Mouse (Mus musculus) embryonic fibroblast, embryonic 13.5 days (primary cell): ENCODE measurements at regions not wholly inside any gene's neighbourhood (a gene's known extent, or its start where the extent isn't known, plus 50 kb on each side); places are given as distances from the start of the nearest gene placed in this dataset.

Source experiments
- H3K27ac ChIP-seq: 2 replicates; pipeline ENCODE4 v1.5.1; 2012; ENCODE audit warnings: low read length, control low read depth, inconsistent platforms; ENCODE audit not compliant: insufficient read depth
- H3K4me1 ChIP-seq: 2 replicates; pipeline ENCODE4 v1.6.1; 2011; ENCODE audit warnings: low read length; ENCODE audit not compliant: control insufficient read depth, insufficient read depth
- H3K4me3 ChIP-seq: 2 replicates; pipeline ENCODE4 v1.5.1; 2011; ENCODE audit warnings: mild to moderate bottlenecking, control low read depth, low read length; ENCODE audit not compliant: insufficient read depth
- CTCF ChIP-seq: IDR thresholded peaks from 2 replicates; pipeline ENCODE4 v1.5.1; 2011; ENCODE audit warnings: mild to moderate bottlenecking, control low read depth, low read length, moderate library complexity, borderline replicate concordance; ENCODE audit not compliant: insufficient read depth
- POLR2A ChIP-seq: IDR thresholded peaks from 2 replicates; pipeline ENCODE4 v1.6.1; 2011; ENCODE audit warnings: low read depth, mild to moderate bottlenecking, control low read depth, low read length, moderate library complexity

DNA sequence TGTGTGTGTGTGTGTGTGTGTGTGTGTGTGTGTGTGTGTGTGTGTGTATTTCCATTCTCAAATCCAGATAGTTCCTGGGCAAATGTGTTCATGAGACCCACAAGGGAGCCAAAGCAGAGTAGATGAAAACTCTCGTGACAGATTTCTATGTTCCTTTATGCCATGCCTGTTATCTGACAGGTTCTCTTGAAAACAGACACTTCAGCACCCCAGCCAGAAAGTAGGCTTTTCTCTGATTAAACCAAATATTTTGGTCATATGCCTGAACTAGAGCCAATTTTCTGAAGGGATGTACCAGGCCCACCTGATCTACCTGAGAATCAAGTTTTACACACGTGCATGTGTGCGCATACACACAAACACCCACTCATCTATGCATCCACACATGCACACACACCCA, 95.5 kb downstream of the Psat1 start:
- H3K27ac ChIP-seq, result no peak overlapping the region
- no peak for TF ChIP-seq CTCF
- TF ChIP-seq POLR2A, result no peak
- no peak overlapping the region for H3K4me3 ChIP-seq
- no peaks in the 10 kb centered on the region for H3K4me1 ChIP-seq

DNA sequence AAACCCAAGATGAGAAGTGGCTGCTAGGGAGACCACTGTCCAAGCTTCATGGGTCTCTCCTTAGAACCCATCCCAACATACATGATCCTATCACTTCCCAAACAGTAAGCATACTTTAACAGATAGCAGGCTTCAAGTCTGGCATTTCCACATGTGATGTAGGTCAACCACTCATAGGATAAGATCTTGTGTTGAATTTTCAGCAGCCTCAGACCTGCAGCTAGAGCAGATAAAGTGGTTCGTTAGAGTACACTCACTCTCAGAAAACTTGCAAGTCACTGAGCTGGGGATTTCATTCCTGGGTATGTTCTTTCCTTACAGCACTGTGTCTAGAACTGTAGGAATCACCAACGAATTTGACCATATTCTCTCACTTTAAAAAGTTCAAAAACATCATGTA, 96.4 kb downstream of the Psat1 start:
- TF ChIP-seq CTCF (no peak), POLR2A (no peak)

DNA sequence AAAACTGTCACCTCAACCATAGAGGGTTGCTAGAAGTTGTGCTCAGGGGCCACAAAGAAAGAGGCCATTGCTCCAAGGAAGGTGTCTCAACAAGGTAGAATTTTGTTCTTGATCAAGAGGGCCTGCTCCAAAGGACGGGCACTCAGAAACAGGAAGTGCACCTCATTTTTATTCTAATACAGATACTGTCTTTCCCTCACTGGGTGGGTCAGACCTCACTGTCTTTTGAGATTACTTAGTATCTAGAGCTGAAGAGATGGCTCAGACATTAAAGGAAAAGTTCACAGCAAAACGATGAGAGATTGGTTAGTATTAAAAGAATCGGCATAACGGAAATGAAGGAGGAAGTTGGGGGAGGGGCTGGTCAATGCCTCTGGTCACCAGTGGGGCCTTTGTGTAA, 97.9 kb downstream of the Psat1 start:
- TF ChIP-seq POLR2A (no peak), CTCF (no peak)
- H3K4me1 ChIP-seq, result no peaks in the 10 kb centered on the region
- no peak overlapping the region for H3K27ac ChIP-seq
- H3K4me3 ChIP-seq, result no peak overlapping the region

More for the DNA sequence above, 96.4 kb downstream of the Psat1 start:
- Histone ChIP-seq H3K4me3 (no peak overlapping the region), H3K4me1 (no peaks in the 10 kb centered on the region), H3K27ac (no peak overlapping the region)

DNA sequence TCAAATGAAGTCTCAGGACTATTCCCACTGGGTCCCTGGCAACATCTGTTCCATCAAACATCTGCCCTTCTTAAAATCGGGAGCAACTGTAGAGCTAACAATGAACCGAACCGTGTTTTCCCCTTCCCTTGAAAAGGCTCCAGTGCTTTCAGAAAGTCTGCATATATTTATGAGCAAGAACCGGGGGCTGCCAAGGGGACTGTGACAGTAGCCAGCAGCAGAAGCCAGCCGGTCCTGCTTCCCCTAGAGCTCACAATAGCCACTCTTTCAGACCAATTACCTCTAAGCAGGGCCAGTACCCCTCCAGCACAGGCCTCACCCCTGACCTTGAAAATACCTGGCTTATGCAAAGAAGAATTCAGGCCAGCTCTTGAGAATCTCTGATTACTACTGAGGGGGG, 108.8 kb downstream of the Psat1 start:
- peaks cover 3% of the 10 kb centered on the region; the same call in 1 of the 2 replicates for H3K4me1 ChIP-seq
- no peak overlapping the region for H3K27ac ChIP-seq
- no peak overlapping the region for H3K4me3 ChIP-seq
- TF ChIP-seq CTCF (no peak), POLR2A (no peak)

DNA sequence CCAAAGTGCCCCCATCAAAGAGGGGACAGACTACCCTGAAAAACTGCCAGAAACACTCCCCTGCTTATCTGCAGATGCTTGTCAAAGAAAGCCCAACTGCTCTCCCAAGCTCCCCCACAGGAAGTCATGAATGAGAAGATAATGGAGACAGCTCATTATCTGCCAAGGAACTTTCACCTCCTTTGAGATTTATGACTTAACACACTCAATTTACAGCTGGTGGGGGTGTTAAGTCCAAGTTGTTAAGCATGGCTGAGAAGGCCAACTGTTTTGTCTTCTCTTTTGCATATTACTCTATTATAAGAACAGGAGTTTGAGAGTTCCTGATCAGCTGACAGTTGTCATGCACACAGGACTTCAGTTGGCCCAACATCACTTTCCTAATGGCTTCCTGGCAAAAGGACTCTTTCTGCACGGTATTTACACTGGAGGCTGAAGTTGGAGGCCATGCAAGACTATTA, 109.4 kb downstream of the Psat1 start:
- TF ChIP-seq POLR2A (no peak), CTCF (no peak)
- H3K27ac ChIP-seq, result no peak overlapping the region
- H3K4me3 ChIP-seq, result no peak overlapping the region
- H3K4me1 ChIP-seq, result peaks cover 3% of the 10 kb centered on the region; the same call in 1 of the 2 replicates

DNA sequence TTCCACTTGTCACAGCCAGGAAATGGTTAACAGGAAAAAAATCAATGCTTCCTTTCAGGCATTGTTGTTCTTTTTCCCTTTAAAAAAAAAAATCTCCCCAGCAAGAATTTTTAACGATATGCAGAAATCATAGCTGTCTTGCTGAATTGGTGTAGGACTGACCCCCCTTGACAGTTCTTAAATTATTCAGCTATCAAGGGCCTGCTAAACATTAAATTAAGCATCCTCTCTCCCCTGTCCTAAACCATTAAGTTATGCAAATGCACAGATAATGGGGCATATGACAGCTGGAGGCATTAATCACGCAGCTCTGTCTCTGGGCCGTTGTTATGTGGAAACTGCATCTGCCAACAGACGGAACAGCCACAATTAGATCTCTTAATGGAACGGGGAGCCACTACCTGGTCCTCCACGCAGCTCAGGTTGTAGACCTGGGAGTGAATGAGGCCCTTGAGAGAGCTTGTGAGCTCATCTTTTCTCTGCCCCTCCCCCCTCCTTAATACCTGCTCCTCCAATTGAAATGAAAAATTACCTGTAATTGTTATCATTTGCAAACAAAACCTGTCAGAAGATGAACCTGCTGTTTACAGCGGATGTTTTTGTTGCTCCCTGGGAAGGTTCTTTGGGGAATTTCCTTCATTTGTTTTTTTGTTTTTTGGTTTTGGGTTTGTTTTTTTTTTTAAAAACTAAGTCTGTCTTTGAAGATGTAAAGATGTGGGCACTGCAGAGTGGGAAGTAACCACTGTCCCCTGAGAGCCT, 110.0 kb downstream of the Psat1 start:
- TF ChIP-seq POLR2A, result no peak
- no peak for TF ChIP-seq CTCF
- H3K4me3 ChIP-seq, result no peak overlapping the region
- H3K27ac ChIP-seq, result no peak overlapping the region
- H3K4me1 ChIP-seq, result peaks cover 3% of the 10 kb centered on the region; the same call in 1 of the 2 replicates

DNA sequence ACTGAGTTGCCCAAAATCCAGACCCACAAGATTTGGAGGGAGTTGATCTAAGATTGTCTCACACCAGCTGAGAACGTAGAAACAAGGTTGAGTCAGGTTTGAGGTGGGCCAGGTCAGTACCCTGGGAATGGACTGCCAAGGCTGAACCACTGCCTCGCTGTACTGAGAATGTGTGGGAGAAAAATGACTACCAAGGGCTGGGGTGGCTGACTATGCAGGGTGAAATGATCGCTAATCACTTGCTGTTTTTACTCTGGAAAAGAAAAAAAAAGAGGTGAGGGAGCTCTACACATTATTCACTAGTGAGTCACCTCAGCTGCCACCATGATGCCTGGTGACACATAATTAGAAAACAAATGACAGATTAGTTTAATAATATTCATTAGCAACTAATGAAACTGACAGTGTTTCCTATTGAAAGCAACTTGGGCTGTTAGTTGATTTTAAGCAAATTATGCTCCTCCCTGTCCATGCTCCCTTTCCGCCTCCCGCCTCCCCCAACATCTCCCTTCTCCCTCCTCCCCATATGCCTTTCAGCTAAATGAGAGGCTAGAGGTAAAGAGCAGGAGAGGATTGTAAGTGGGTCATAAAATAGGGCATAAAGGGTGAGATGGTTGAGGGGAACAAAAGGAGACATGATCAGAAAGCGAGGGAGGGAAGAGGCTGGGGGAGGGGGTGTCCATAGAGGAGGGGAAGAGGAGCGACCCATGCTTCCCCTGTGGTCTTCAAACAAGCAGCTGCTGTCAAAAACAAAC, 110.8 kb downstream of the Psat1 start:
- Histone ChIP-seq H3K27ac (no peak overlapping the region), H3K4me1 (peaks cover 3% of the 10 kb centered on the region; the same call in 1 of the 2 replicates), H3K4me3 (no peak overlapping the region)
- no peak for TF ChIP-seq CTCF

DNA sequence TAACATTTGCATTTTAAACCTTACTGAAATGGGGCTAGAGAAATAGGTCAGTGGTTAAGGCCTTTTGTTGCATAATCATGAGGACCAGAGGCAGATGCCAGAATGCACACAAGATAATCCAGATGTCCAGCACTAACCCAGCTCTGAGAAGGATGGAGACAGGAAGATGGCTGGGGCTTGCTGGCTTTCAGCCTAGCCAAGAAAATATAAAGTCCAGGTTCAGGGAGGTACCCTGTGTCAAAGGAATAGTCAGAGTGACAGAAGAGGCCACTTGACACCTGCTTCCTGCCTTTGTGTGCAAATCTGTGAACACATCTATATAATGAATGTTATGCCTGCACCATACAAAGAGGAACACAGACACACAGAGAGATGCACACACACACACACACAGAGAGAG, 116.8 kb downstream of the Psat1 start:
- H3K4me3 ChIP-seq, result no peak overlapping the region
- peaks cover 2% of the 10 kb centered on the region for H3K4me1 ChIP-seq
- no peak overlapping the region for H3K27ac ChIP-seq
- TF ChIP-seq CTCF, result no peak
- TF ChIP-seq POLR2A, result no peak

DNA sequence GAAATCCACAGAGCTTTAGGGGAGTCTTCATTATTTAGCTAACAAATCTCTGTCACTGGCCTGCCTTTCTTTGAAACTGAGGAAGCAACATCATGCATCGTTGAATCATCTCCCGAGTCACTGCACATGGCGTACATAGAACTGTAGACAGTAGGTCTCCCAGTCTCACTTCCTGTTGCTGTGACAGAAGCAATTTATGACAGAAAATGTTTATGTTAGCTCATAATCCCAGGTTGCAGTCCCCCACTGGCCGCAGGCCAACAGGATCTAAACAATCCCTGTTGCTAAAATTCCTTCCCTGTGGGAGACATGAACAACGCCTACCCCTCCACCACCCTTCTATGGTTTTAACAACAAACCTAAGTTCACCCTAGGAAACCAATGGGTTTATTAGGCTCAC, 118.0 kb downstream of the Psat1 start:
- TF ChIP-seq CTCF (no peak), POLR2A (no peak)
- H3K4me1 ChIP-seq, result peaks cover 2% of the 10 kb centered on the region
- no peak overlapping the region for H3K27ac ChIP-seq
- no peak overlapping the region for H3K4me3 ChIP-seq
